Mouse (Mus musculus) midbrain, embryonic 11.5 days (tissue): Measurements from ENCODE around the gene Gm28557. TPM values are rescaled to one million over a fixed set of nuclear protein-coding genes. Genes with fewer than 3 reads are reported as not detected.

Experiments used
- ATAC-seq: fragments of 200-750 bp; cut with Nextera tagmentation; 2 replicates; pipeline ENCODE4 v1.8.0; 2017; ENCODE audit warnings: moderate TSS enrichment, moderate library complexity; ENCODE audit not compliant: low FRiP score
- DNase-seq: peaks from one replicate; pipeline ENCODE4 v3.0.0; 2015; ENCODE audit warnings: low spot score; ENCODE audit errors: missing footprints
- H3K27ac ChIP-seq: fragments of 300-500 bp; sonication (generic); 2 replicates; pipeline ENCODE4 v1.5.1; 2014; ENCODE audit warnings: low read depth, low read length
- H3K27me3 ChIP-seq: fragments of 300-500 bp; sonication (generic); 2 replicates; pipeline ENCODE4 v1.6.1; 2014; ENCODE audit warnings: mild to moderate bottlenecking, low read length, moderate library complexity, mixed read lengths; ENCODE audit not compliant: control insufficient read depth, insufficient read depth
- H3K36me3 ChIP-seq: fragments of 300-500 bp; sonication (generic); 2 replicates; pipeline ENCODE4 v1.6.1; 2014; ENCODE audit warnings: mild to moderate bottlenecking, low read length, moderate library complexity, mixed read lengths; ENCODE audit not compliant: control insufficient read depth, insufficient read depth
- H3K4me1 ChIP-seq: fragments of 300-500 bp; sonication (generic); 2 replicates; pipeline ENCODE4 v1.6.1; 2014; ENCODE audit warnings: low read length; ENCODE audit not compliant: control insufficient read depth, insufficient read depth
- H3K4me2 ChIP-seq: fragments of 300-500 bp; sonication (generic); 2 replicates; pipeline ENCODE4 v1.6.1; 2014; ENCODE audit warnings: mild to moderate bottlenecking, moderate library complexity
- H3K4me3 ChIP-seq: fragments of 300-500 bp; sonication (generic); 2 replicates; pipeline ENCODE4 v1.5.1; 2014; ENCODE audit warnings: low read depth, low read length
- H3K9ac ChIP-seq: fragments of 300-500 bp; sonication (generic); 2 replicates; pipeline ENCODE4 v1.6.1; 2014; ENCODE audit warnings: low read length
- H3K9me3 ChIP-seq: fragments of 300-500 bp; sonication (generic); 2 replicates; pipeline ENCODE4 v1.6.1; 2016; ENCODE audit warnings: low read length; ENCODE audit not compliant: control insufficient read depth
- WGBS: fragments of 180-500 bp; shearing (Covaris S2); extraction: QIAGEN DNeasy Blood & Tissue Kit; methylation state at CpG from one replicate; pipeline ENCODE4 v1.1.7; 2014; 5-methylcytosine and 5-hydroxymethylcytosine counted together
- polyA plus RNA-seq: library from polyadenylated mRNA; unstranded; fragments of >200 nt; fragmentation: Nextera tagmentation; extraction: Ambion mirVana; gene quantifications from 2 replicates; pipeline ENCODE4 v1.2.1, GENCODE M21; 2014

Gene Gm28557
- polyA plus RNA-seq, 1 experiment from 2014 or later = 3.0 TPM

DNA sequence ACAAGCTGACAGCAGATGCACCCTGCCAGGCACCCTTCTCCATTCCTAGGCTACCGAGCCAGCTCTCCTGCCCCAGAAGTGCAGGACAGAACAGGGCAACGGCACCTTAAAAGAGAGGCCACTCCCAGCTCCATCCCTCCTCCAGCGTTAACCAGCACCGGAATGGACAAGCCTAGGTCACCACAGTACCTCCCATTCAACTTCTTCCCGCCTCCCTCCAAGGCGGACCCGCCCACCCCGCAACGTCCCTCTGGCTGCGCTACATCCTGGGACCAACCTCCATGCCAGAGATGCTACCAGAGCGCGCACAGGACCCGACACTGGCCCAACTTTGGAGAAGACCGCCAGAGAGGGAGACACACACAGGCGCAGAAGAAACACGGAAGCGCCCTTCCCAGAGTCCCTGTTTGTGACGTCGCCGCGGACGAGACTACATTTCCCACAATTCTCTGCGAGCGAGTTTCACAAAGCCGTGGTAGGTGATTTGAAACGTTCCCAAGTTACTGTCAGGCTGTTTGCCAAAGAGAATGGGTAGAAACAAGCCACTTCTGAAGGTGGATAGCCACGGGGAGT is 47.5 kb downstream of the Gm28557 start, which contains the start of gene Zfp712:
Zfp712 (minus strand) TSS at position 385 of the 573 bp plus-strand sequence.
- H3K27ac ChIP-seq = peak within 1 kb of the TSS; percentile 51; the same call in 1 of the 2 replicates
- ATAC-seq (peak; percentile 95), DNase-seq (peak; percentile 99)
- H3K4me2 ChIP-seq = peak within 1 kb of the TSS; percentile 69
- H3K36me3 ChIP-seq = 0 out of 2 replicates have a peak, but pooled peaks cover 2% of the 10 kb centered on the region
- peak within 1 kb of the TSS; percentile 71 for H3K4me3 ChIP-seq
- no peaks in the 10 kb centered on the region; the same call in 1 of the 2 replicates for H3K9me3 ChIP-seq
- H3K4me1 ChIP-seq = peaks cover 4% of the 10 kb centered on the region; the same call in 1 of the 2 replicates
- H3K9ac ChIP-seq = peak within 1 kb of the TSS; percentile 76
- H3K27me3 ChIP-seq = no peaks in the 10 kb centered on the region
- WGBS = under 1% methylated on average over 27 of the region's 27 CpGs

DNA sequence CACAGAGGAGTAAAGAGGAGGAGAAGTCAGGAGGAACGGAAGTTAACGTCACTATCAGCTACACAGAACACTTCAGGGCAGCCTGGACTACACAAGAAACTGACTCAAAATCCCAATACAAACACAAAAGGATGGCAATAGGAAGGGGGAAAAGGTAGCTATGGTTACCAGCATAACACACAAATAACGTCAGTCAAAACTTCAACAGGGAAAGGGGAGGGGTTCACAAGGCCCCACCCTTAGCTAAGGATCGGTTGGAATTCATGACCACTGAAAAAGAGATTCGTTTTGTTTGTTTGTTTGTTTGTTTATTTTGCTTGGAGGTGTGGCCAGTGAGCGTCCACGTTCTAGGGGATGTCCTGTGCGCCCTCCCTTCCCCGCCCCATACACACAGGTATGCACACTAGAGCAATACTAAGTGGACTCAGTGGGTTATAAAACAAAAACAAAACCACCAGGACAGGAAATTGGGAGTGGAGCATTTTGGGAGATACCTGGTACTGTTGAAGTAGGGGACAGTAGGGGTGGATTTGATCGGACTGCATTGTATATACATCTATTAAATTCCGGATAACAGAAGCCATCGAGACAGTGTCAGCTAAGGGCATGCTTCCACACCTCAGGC is 48.1 kb downstream of the Gm28557 start:
- H3K4me3 ChIP-seq = peak overlapping the region; percentile 71
- H3K9me3 ChIP-seq = no peaks in the 10 kb centered on the region; the same call in 1 of the 2 replicates
- H3K36me3 ChIP-seq = no peaks in the 10 kb centered on the region
- H3K27ac ChIP-seq = no peak overlapping the region
- H3K4me1 ChIP-seq = peaks cover 4% of the 10 kb centered on the region; the same call in 1 of the 2 replicates
- ATAC-seq = peak; percentile 65
- no peak for DNase-seq
- 4% methylated on average over 12 of the region's 12 CpGs for WGBS
- H3K9ac ChIP-seq = peak overlapping the region; percentile 76
- H3K27me3 ChIP-seq = no peaks in the 10 kb centered on the region
- H3K4me2 ChIP-seq = peak overlapping the region; percentile 69

Other genes with a start within 250 kb of the Gm28557 start
- 1.3 and 2.0 TPM in 2 replicates for gene Gm10767, start 203.7 kb downstream of the Gm28557 start, polyA plus RNA-seq
- gene Zfp712, start 47.4 kb downstream of the Gm28557 start, polyA plus RNA-seq = 6.0 and 6.7 TPM in 2 replicates
- 8.5 and 10.3 TPM in 2 replicates for gene Zfp708, start 10.6 kb downstream of the Gm28557 start, polyA plus RNA-seq
- gene Rslcan18, start 7.7 kb upstream of the Gm28557 start, polyA plus RNA-seq = not detected in 2 replicates
- 2.2 and 2.6 TPM in 2 replicates for gene Zfp759, start 13.1 kb upstream of the Gm28557 start, polyA plus RNA-seq
- 4.3 and 6.6 TPM in 2 replicates for gene Rsl1, start 64.6 kb upstream of the Gm28557 start, polyA plus RNA-seq
- gene Zfp455, start 85.9 kb upstream of the Gm28557 start, polyA plus RNA-seq = 1.7 and 1.9 TPM in 2 replicates
- 2.6 and 2.9 TPM in 2 replicates for gene Zfp458, start 169.9 kb upstream of the Gm28557 start, polyA plus RNA-seq
- gene Zfp457, start 197.9 kb upstream of the Gm28557 start, polyA plus RNA-seq = 0.12 and 0.40 TPM in 2 replicates
- 2.1 and 2.5 TPM in 2 replicates for gene Zfp595, start 224.0 kb upstream of the Gm28557 start, polyA plus RNA-seq